Mouse (Mus musculus): ENCODE measurements around the gene Smim20. TPM values are rescaled to one million over a fixed set of nuclear protein-coding genes. Genes with fewer than 3 reads are reported as not detected.

Smim20 gene
- polyA plus RNA-seq, 1 experiment from 2014 or later = 65.8 TPM

GRCm38 (mm10) chr5:53317885-53318466 is 51.1 kb downstream of the Smim20 start:
- Histone ChIP-seq H3K27me3 (no peaks in the 10 kb centered on the region), H3K4me1 (no peaks in the 10 kb centered on the region), H3K36me3 (no peaks in the 10 kb centered on the region), H3K4me3 (no peak overlapping the region), H3K9ac (replicated peaks) (no peak overlapping the region), H3K9me3 (no peaks in the 10 kb centered on the region), H3K4me2 (replicated peaks) (no peak overlapping the region), H3K27ac (replicated peaks) (no peak overlapping the region)
- 85% methylated on average over 7 of the region's 7 CpGs for WGBS
- no peak for ATAC-seq (replicated peaks)

- H3K27me3 ChIP-seq = no peaks in the 10 kb centered on the region
- H3K4me1 ChIP-seq = peaks cover 8% of the 10 kb centered on the region
- no peaks in the 10 kb centered on the region for H3K9me3 ChIP-seq
- H3K9ac ChIP-seq (replicated peaks) = no peak overlapping the region
- H3K4me2 ChIP-seq (replicated peaks) = no peak overlapping the region
- WGBS = 32% methylated on average over 3 of the region's 3 CpGs
- no peak overlapping the region for H3K27ac ChIP-seq (replicated peaks)
- H3K36me3 ChIP-seq = no peaks in the 10 kb centered on the region
- no peak overlapping the region for H3K4me3 ChIP-seq
- ATAC-seq (replicated peaks) = peak; percentile 33
Measured at GRCm38 (mm10) chr5:53320331-53320730, 53.4 kb downstream of the Smim20 start.

GRCm38 (mm10) chr5:53321901-53322300 is 55.0 kb downstream of the Smim20 start:
- no peak overlapping the region for H3K4me2 ChIP-seq (replicated peaks)
- ATAC-seq (replicated peaks) = no peak
- 93% methylated on average over 9 of the region's 9 CpGs for WGBS

DNA sequence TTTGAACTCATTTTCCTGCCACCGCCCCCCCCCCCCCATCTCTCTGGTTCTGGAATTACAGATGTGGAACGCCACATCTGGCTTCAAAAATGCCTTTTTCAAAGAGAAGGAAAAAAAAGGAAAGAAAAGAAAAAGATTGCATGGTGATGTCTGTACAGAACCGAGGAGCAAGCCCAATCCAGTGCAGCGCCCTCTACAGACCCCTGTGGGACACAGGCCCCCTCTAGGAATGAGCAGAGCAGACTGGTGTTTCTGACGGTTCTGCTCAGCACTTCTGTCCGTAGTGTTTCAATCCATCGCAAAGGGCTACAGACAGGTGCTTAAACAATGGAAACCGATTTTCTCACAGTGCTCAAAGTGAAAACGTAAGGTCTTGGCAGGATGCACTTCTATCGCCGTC is 55.6 kb downstream of the Smim20 start:
- H3K4me3 ChIP-seq = no peak overlapping the region
- H3K36me3 ChIP-seq = no peaks in the 10 kb centered on the region
- H3K27ac ChIP-seq (replicated peaks) = no peak overlapping the region
- H3K4me1 ChIP-seq = peaks cover 21% of the 10 kb centered on the region
- H3K27me3 ChIP-seq = no peaks in the 10 kb centered on the region
- no peak overlapping the region for H3K9ac ChIP-seq (replicated peaks)
- H3K9me3 ChIP-seq = no peaks in the 10 kb centered on the region
- WGBS = 77% methylated on average over 11 of the region's 11 CpGs
- no peak for ATAC-seq (replicated peaks)
- no peak overlapping the region for H3K4me2 ChIP-seq (replicated peaks)

More at GRCm38 (mm10) chr5:53321901-53322300, 55.0 kb downstream of the Smim20 start:
- H3K27me3 ChIP-seq = no peaks in the 10 kb centered on the region
- H3K4me3 ChIP-seq = no peak overlapping the region
- H3K4me1 ChIP-seq = peaks cover 21% of the 10 kb centered on the region
- H3K9ac ChIP-seq (replicated peaks) = no peak overlapping the region
- H3K9me3 ChIP-seq = no peaks in the 10 kb centered on the region
- no peaks in the 10 kb centered on the region for H3K36me3 ChIP-seq
- no peak overlapping the region for H3K27ac ChIP-seq (replicated peaks)

- H3K36me3 ChIP-seq = no peaks in the 10 kb centered on the region
- peaks cover 21% of the 10 kb centered on the region for H3K4me1 ChIP-seq
- H3K27ac ChIP-seq (replicated peaks) = no peak overlapping the region
- no peak overlapping the region for H3K4me2 ChIP-seq (replicated peaks)
- H3K9me3 ChIP-seq = no peaks in the 10 kb centered on the region
- no peak for ATAC-seq (replicated peaks)
- H3K4me3 ChIP-seq = no peak overlapping the region
- WGBS = 75% methylated on average over 7 of the region's 7 CpGs
- H3K9ac ChIP-seq (replicated peaks) = no peak overlapping the region
- no peaks in the 10 kb centered on the region for H3K27me3 ChIP-seq
Measured at GRCm38 (mm10) chr5:53323121-53323520, 56.2 kb downstream of the Smim20 start.

DNA sequence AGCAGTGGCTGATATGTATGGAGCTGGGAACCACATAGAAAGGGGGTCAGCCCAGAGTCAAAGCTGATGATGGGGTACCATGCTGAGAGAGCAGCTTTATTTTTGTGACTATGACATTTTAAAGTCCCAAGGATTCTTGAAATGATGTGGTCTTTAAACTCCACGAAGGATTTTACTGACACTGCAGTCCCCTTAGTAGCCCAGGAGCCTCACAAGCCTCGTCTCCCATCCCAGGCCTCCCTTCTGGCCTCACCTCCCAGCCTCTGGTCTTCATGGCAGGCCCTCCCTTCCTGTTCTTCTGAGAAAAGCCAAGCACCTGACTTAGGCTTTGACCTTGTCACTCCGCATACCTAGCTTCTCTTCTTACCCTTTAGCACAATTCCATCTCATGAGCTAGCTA is 57.4 kb downstream of the Smim20 start:
- WGBS = 78% methylated on average over 3 of the region's 3 CpGs
- ATAC-seq (replicated peaks) = no peak
- no peak overlapping the region for H3K4me3 ChIP-seq
- no peak overlapping the region for H3K4me2 ChIP-seq (replicated peaks)
- H3K4me1 ChIP-seq = peaks cover 21% of the 10 kb centered on the region
- H3K27me3 ChIP-seq = no peaks in the 10 kb centered on the region
- no peaks in the 10 kb centered on the region for H3K36me3 ChIP-seq
- H3K9ac ChIP-seq (replicated peaks) = no peak overlapping the region
- H3K9me3 ChIP-seq = no peaks in the 10 kb centered on the region
- H3K27ac ChIP-seq (replicated peaks) = no peak overlapping the region

DNA sequence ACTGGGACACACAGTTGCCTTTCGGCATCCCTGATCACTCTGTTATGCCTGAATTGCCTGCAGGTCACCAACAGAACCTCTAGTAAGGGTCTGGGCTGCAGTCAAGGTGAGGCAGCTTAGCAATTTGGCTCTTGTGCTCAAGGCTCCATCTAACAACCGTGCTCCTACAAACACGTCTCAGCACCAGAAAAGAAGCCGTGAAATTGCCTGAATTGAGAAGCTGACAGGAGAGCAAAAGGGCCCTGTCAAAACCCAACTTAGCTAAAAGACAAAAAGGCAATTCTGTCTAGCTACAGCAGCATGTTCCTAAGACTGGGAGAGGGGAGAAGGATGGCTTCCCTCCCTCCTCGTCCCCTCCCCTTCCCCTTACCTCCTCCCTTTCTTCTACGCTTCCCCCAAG is 57.9 kb downstream of the Smim20 start:
- no peak overlapping the region for H3K4me2 ChIP-seq (replicated peaks)
- H3K27me3 ChIP-seq = no peaks in the 10 kb centered on the region
- no peak overlapping the region for H3K27ac ChIP-seq (replicated peaks)
- ATAC-seq (replicated peaks) = no peak
- H3K9me3 ChIP-seq = no peaks in the 10 kb centered on the region
- 25% methylated on average over 6 of the region's 6 CpGs for WGBS
- H3K4me3 ChIP-seq = no peak overlapping the region
- H3K36me3 ChIP-seq = no peaks in the 10 kb centered on the region
- no peak overlapping the region for H3K9ac ChIP-seq (replicated peaks)
- H3K4me1 ChIP-seq = peaks cover 21% of the 10 kb centered on the region

- ATAC-seq (replicated peaks) = peak; percentile 87
- Histone ChIP-seq H3K36me3 (no peaks in the 10 kb centered on the region), H3K4me2 (replicated peaks) (peak overlapping the region; percentile 18), H3K9ac (replicated peaks) (no peak overlapping the region), H3K27me3 (no peaks in the 10 kb centered on the region), H3K4me3 (no peak overlapping the region), H3K27ac (replicated peaks) (peak overlapping the region; percentile 21; the same call in 1 of the 2 replicates), H3K4me1 (peaks cover 21% of the 10 kb centered on the region), H3K9me3 (no peaks in the 10 kb centered on the region)
- 2% methylated on average over 8 of the region's 8 CpGs for WGBS
Measured at GRCm38 (mm10) chr5:53326023-53326422, 59.1 kb downstream of the Smim20 start.

GRCm38 (mm10) chr5:53326491-53326890 is 59.6 kb downstream of the Smim20 start:
- H3K9me3 ChIP-seq = no peaks in the 10 kb centered on the region
- peak; percentile 62 for ATAC-seq (replicated peaks)

More at GRCm38 (mm10) chr5:53326491-53326890, 59.6 kb downstream of the Smim20 start:
- WGBS = 80% methylated on average over 5 of the region's 5 CpGs
- Histone ChIP-seq H3K4me3 (no peak overlapping the region), H3K27me3 (no peaks in the 10 kb centered on the region), H3K36me3 (no peaks in the 10 kb centered on the region), H3K27ac (replicated peaks) (no peak overlapping the region), H3K9ac (replicated peaks) (no peak overlapping the region), H3K4me2 (replicated peaks) (no peak overlapping the region), H3K4me1 (peaks cover 21% of the 10 kb centered on the region)

Other genes starting within 250 kb of the Smim20 start
- gene Slc34a2, start 229.0 kb upstream of the Smim20 start, polyA plus RNA-seq (2015; fragmentation: Nextera tagmentation; extraction: Ambion mirVana) = not detected in 2 replicates
- 11.0 and 11.4 TPM in 2 replicates for gene Sel1l3, start 53.2 kb upstream of the Smim20 start, polyA plus RNA-seq (2015; fragmentation: Nextera tagmentation; extraction: Ambion mirVana)
- 41.3 and 44.0 TPM in 2 replicates for gene Rbpj, start 199.1 kb downstream of the Smim20 start, polyA plus RNA-seq (2015; fragmentation: Nextera tagmentation; extraction: Ambion mirVana)

All from forebrain, embryonic 15.5 days (tissue).